11 mouse cellular contexts compared by ENCODE assay signal in the genomic region with DNA sequence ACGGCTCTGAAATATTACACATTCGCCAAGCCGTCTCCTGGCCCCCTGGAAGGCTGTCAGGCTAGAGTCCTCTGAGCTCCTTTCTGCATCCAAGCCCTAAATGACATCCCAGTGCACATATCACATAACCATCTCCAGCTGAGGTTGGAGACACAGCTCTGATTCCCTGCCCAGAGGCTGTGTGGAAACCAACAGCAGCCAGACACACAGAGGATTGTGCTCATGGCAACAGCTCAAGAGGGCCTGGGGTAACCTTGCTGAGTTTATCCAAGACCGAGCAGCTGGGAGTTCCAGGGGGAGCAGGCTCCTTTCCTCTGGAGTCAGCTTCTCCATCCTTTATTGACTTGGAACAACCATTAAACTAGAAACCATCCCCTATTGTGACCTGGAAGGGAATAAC.
DNase-seq lines count a peak whose midpoint lies in the region; ATAC-seq lines count a peak whose summit lies in the region.
"Had no signal": no experiment of that assay in that cellular context is flagged by ENCODE, and none has a peak within 500 bp of the region (broad histone marks: within the 10 kb centered on the region; RNA-seq: fewer than 3 reads in every experiment).

No protein-coding gene starts in this region.

- H3K4me3 ChIP-seq in embryonic facial prominence, embryonic 14.5 days (ENCODE audit: low read depth, low read length): no peak overlapping the region
- no peak overlapping the region for H3K4me3 ChIP-seq in hindbrain, embryonic 16.5 days (ENCODE audit: low read length)
- no peak overlapping the region for H3K4me3 ChIP-seq in intestine, embryonic 15.5 days (replicated peaks)
- H3K4me3 ChIP-seq: forebrain, embryonic 13.5 days; lung, embryonic 15.5 days had no signal

- H3K9me3 ChIP-seq in embryonic facial prominence, embryonic 14.5 days (ENCODE audit: control insufficient read depth, low read length): no peaks in the 10 kb centered on the region
- no peaks in the 10 kb centered on the region for H3K9me3 ChIP-seq in hindbrain, embryonic 16.5 days (ENCODE audit: control insufficient read depth, low read length)
- H3K9me3 ChIP-seq in intestine, embryonic 15.5 days: no peaks in the 10 kb centered on the region
- H3K9me3 ChIP-seq: forebrain, embryonic 13.5 days; lung, embryonic 15.5 days had no signal

- peak; percentile 70; the same call in 1 of the 2 replicates for ATAC-seq in embryonic facial prominence, embryonic 14.5 days (ENCODE audit: low read depth)
- ATAC-seq in hindbrain, embryonic 16.5 days: peak; percentile 66
- no peak for ATAC-seq in intestine, embryonic 15.5 days
- ATAC-seq: forebrain, embryonic 13.5 days had no signal

- H3K27ac ChIP-seq in embryonic facial prominence, embryonic 14.5 days (replicated peaks; ENCODE audit: low read depth, low read length): no peak overlapping the region
- H3K27ac ChIP-seq in hindbrain, embryonic 16.5 days (ENCODE audit: low read depth, low read length): no peak overlapping the region
- H3K27ac ChIP-seq in intestine, embryonic 15.5 days: no peak overlapping the region
- H3K27ac ChIP-seq: forebrain, embryonic 13.5 days; lung, embryonic 15.5 days had no signal

- no peaks in the 10 kb centered on the region for H3K4me1 ChIP-seq in embryonic facial prominence, embryonic 14.5 days (ENCODE audit: control insufficient read depth, insufficient read depth, low read length)
- peaks cover 4% of the 10 kb centered on the region for H3K4me1 ChIP-seq in hindbrain, embryonic 16.5 days (ENCODE audit: control insufficient read depth, insufficient read depth, low read depth, low read length)
- no peaks in the 10 kb centered on the region for H3K4me1 ChIP-seq in intestine, embryonic 15.5 days (replicated peaks)
- H3K4me1 ChIP-seq: forebrain, embryonic 13.5 days; lung, embryonic 15.5 days had no signal

- H3K27me3 ChIP-seq in embryonic facial prominence, embryonic 14.5 days (replicated peaks; ENCODE audit: control insufficient read depth, insufficient read depth, low read length): no peaks in the 10 kb centered on the region
- H3K27me3 ChIP-seq in hindbrain, embryonic 16.5 days (replicated peaks; ENCODE audit: control insufficient read depth, insufficient read depth, low read length): no peaks in the 10 kb centered on the region
- H3K27me3 ChIP-seq in intestine, embryonic 15.5 days (replicated peaks): no peaks in the 10 kb centered on the region
- H3K27me3 ChIP-seq: forebrain, embryonic 13.5 days; lung, embryonic 15.5 days had no signal

- H3K36me3 ChIP-seq in embryonic facial prominence, embryonic 14.5 days (ENCODE audit: control insufficient read depth, insufficient read depth, low read length): no peaks in the 10 kb centered on the region
- no peaks in the 10 kb centered on the region for H3K36me3 ChIP-seq in hindbrain, embryonic 16.5 days (ENCODE audit: control insufficient read depth, insufficient read depth, low read length)
- H3K36me3 ChIP-seq in intestine, embryonic 15.5 days: no peaks in the 10 kb centered on the region
- H3K36me3 ChIP-seq: lung, embryonic 15.5 days had no signal

- H3K9ac ChIP-seq in embryonic facial prominence, embryonic 14.5 days (ENCODE audit: low read depth, low read length): no peak overlapping the region
- H3K9ac ChIP-seq in hindbrain, embryonic 16.5 days (ENCODE audit: low read depth, low read length): no peak overlapping the region
- H3K9ac ChIP-seq in intestine, embryonic 15.5 days: no peak overlapping the region
- H3K9ac ChIP-seq: forebrain, embryonic 13.5 days; lung, embryonic 15.5 days had no signal

- DNase-seq in kidney, postnatal 4 days: peak; percentile 24 to 36
- DNase-seq in kidney, adult 18-20 months: no peak
- peak; percentile 73 for DNase-seq in embryonic facial prominence, embryonic 14.5 days (ENCODE audit: low spot score)
- peak; percentile 61 for DNase-seq in gastrocnemius, postnatal 10 days
- DNase-seq in adrenal gland, adult 8-10 months: no peak
- no peak for DNase-seq in thymus, postnatal 14 days
- DNase-seq: kidney, postnatal 14 days had no signal

- H3K4me2 ChIP-seq in embryonic facial prominence, embryonic 14.5 days (ENCODE audit: low read depth, low read length): no peak overlapping the region
- H3K4me2 ChIP-seq in hindbrain, embryonic 16.5 days (ENCODE audit: low read length): no peak overlapping the region
- H3K4me2 ChIP-seq in intestine, embryonic 15.5 days (replicated peaks): no peak overlapping the region
- H3K4me2 ChIP-seq: forebrain, embryonic 13.5 days; lung, embryonic 15.5 days had no signal

- 34% methylated on average over 4 of the region's 4 CpGs for WGBS in embryonic facial prominence, embryonic 14.5 days
- WGBS in hindbrain, embryonic 16.5 days: 43% methylated on average over 4 of the region's 4 CpGs
- WGBS in intestine, embryonic 15.5 days: 79% methylated on average over 4 of the region's 4 CpGs

Comparison
In these comparisons a context has a peak if more than half of its experiments do, and no peak if none do; other contexts are left out.
1. DNase-seq: peak in kidney, postnatal 4 days (2 of 2), embryonic facial prominence, embryonic 14.5 days (single experiment) and gastrocnemius, postnatal 10 days (single experiment); none in kidney, adult 18-20 months (single experiment), adrenal gland, adult 8-10 months (single experiment) and thymus, postnatal 14 days (single experiment).